Mouse (Mus musculus) limb, embryonic 12.5 days (tissue): ENCODE results near the gene Fam69b. TPM values are rescaled to one million over a fixed set of nuclear protein-coding genes. Genes with fewer than 3 reads are reported as not detected.

Source experiments
- ATAC-seq: fragments of 200-750 bp; cut with Nextera tagmentation; 2 replicates; pipeline ENCODE4 v1.8.0; 2017; ENCODE audit warnings: low read depth, moderate TSS enrichment; ENCODE audit not compliant: insufficient number of reproducible peaks, insufficient read depth, low FRiP score, low TSS enrichment
- H3K27ac ChIP-seq: fragments of 300-500 bp; sonication (generic); 2 replicates; pipeline ENCODE4 v1.5.1; 2016; ENCODE audit warnings: mild to moderate bottlenecking, moderate library complexity
- H3K27me3 ChIP-seq: fragments of 300-500 bp; sonication (generic); 2 replicates; pipeline ENCODE4 v1.6.1; 2016; ENCODE audit warnings: mild to moderate bottlenecking, moderate library complexity
- H3K36me3 ChIP-seq: fragments of 300-500 bp; sonication (generic); 2 replicates; pipeline ENCODE4 v1.6.1; 2016; ENCODE audit warnings: mild to moderate bottlenecking, moderate library complexity
- H3K4me1 ChIP-seq: fragments of 300-500 bp; sonication (generic); replicated peaks from 2 replicates; pipeline ENCODE4 v1.6.1; 2016
- H3K4me2 ChIP-seq: fragments of 300-500 bp; sonication (generic); 2 replicates; pipeline ENCODE4 v1.6.1; 2016; ENCODE audit warnings: mild to moderate bottlenecking, moderate library complexity
- H3K4me3 ChIP-seq: fragments of 300-500 bp; sonication (generic); replicated peaks from 2 replicates; pipeline ENCODE4 v1.5.1; 2016; ENCODE audit warnings: mild to moderate bottlenecking
- H3K9ac ChIP-seq: fragments of 300-500 bp; sonication (generic); replicated peaks from 2 replicates; pipeline ENCODE4 v1.6.1; 2016; ENCODE audit warnings: mild to moderate bottlenecking, moderate library complexity
- H3K9me3 ChIP-seq: fragments of 300-500 bp; sonication (generic); 2 replicates; pipeline ENCODE4 v1.6.1; 2016; ENCODE audit warnings: mild to moderate bottlenecking, moderate library complexity
- WGBS: fragments of 180-500 bp; shearing (Covaris S2); methylation state at CpG from one replicate; pipeline ENCODE4 v1.1.7; 2016; 5-methylcytosine and 5-hydroxymethylcytosine counted together
- polyA plus RNA-seq: library from polyadenylated mRNA; unstranded; fragments of >200 nt; fragmentation: Nextera tagmentation; extraction: Ambion mirVana; gene quantifications from 2 replicates; pipeline ENCODE4 v1.2.1, GENCODE M21; 2016

The Fam69b gene
- polyA plus RNA-seq, 1 experiment from 2014 or later = 66.3 TPM

DNA sequence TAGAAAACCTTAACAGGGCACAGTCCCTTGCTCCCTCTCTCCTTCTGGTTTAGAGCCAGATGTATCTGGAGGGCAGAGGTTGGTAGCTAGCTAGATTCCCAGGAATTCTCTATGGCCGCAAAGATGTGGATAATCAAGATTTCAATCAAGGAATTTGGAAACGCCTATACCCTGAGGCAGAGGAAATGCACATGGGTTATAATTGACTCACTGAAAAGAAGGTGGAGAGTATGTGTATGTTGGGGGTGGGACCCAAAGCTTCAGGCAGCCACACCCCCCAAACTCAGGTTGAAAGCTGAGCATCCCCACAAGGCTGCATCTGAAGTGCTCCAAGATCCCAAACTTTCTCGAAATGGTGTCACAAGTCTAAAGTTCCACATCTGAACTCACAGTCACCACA is 29.8 kb upstream of the Fam69b start:
- peaks cover 23% of the 10 kb centered on the region for H3K36me3 ChIP-seq
- H3K27me3 ChIP-seq = peaks cover 12% of the 10 kb centered on the region
- peaks cover 2% of the 10 kb centered on the region for H3K4me1 ChIP-seq
- H3K27ac ChIP-seq = no peak overlapping the region
- H3K9me3 ChIP-seq = no peaks in the 10 kb centered on the region
- WGBS = 81% methylated on average over 3 of the region's 3 CpGs
- no peak overlapping the region for H3K9ac ChIP-seq
- no peak overlapping the region for H3K4me2 ChIP-seq
- no peak overlapping the region for H3K4me3 ChIP-seq
- no peak for ATAC-seq

DNA sequence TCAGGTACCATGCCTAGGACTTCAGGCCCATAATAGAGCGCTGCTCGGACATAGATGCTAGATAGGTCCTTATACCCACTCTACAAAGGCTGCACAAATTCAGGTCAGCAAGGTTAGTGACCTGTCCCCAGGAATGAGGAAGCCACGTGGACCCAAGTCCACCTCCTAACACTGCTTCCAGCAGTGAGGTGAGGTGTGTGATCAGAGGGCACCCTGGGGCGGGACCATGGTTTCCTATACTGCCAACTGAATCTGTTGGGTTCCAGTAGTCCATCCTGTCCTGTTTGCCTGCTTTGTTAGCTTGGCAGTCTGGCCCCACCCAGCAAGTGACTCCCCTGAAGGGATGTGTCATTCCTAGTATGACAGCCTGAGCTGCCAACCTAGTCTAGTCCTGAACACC is 28.3 kb upstream of the Fam69b start:
- peaks cover 10% of the 10 kb centered on the region for H3K4me1 ChIP-seq
- no peak overlapping the region for H3K9ac ChIP-seq
- H3K36me3 ChIP-seq = peaks cover 10% of the 10 kb centered on the region; the same call in 1 of the 2 replicates
- H3K9me3 ChIP-seq = no peaks in the 10 kb centered on the region
- H3K4me2 ChIP-seq = no peak overlapping the region
- peaks cover 12% of the 10 kb centered on the region for H3K27me3 ChIP-seq
- H3K4me3 ChIP-seq = no peak overlapping the region
- no peak overlapping the region for H3K27ac ChIP-seq
- WGBS = 91% methylated on average over 4 of the region's 4 CpGs
- no peak for ATAC-seq

DNA sequence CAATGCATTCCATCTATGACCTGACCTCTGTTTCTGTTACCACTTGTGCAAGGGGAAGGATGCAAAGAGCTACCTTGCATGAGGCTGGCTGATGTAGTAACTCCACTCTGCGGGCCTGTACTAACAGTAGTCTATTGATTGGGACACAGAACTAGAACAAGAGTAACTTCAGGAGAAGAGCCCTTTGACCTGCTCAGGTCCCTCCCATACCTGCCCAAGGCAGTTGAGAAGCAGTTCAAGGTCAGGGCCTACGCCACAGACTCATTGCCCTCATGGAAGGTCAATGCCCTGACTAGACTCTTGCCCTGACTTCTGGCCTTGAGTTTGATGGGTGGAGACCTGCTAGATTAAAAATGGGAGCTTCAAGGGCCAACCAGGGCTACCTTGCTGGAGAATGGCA is 27.6 kb upstream of the Fam69b start:
- Histone ChIP-seq H3K36me3 (peaks cover 3% of the 10 kb centered on the region; the same call in 1 of the 2 replicates), H3K27ac (no peak overlapping the region), H3K27me3 (peaks cover 16% of the 10 kb centered on the region), H3K9me3 (no peaks in the 10 kb centered on the region), H3K4me3 (no peak overlapping the region), H3K4me1 (peaks cover 10% of the 10 kb centered on the region), H3K4me2 (no peak overlapping the region), H3K9ac (no peak overlapping the region)
- WGBS = 97% methylated on average over 2 of the region's 2 CpGs
- no peak for ATAC-seq

DNA sequence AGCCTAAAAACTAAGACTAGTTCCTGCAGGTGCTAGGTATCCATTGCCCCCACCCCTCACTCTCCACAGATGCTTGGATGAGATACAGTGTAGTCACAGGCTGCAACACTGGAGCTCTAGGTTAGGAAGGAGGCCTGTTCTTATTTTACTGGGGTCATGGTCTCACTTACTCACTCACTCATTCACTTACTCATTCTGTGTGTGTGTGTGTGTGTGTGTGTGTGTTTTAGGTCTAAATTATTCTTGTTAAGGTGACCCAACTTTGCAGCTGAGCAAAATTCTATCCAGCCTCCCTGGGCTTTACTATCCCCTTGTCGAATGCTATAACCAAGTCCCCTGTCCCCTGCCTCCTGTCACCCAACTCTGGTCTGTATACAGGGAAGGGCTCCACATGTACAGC is 26.7 kb upstream of the Fam69b start:
- no peaks in the 10 kb centered on the region for H3K36me3 ChIP-seq
- H3K9me3 ChIP-seq = no peaks in the 10 kb centered on the region
- no peak overlapping the region for H3K4me3 ChIP-seq
- ATAC-seq = no peak
- 95% methylated on average over 1 of the region's 1 CpGs for WGBS
- H3K4me2 ChIP-seq = no peak overlapping the region
- H3K9ac ChIP-seq = no peak overlapping the region
- H3K27ac ChIP-seq = no peak overlapping the region
- H3K27me3 ChIP-seq = peaks cover 23% of the 10 kb centered on the region
- H3K4me1 ChIP-seq = peaks cover 10% of the 10 kb centered on the region

DNA sequence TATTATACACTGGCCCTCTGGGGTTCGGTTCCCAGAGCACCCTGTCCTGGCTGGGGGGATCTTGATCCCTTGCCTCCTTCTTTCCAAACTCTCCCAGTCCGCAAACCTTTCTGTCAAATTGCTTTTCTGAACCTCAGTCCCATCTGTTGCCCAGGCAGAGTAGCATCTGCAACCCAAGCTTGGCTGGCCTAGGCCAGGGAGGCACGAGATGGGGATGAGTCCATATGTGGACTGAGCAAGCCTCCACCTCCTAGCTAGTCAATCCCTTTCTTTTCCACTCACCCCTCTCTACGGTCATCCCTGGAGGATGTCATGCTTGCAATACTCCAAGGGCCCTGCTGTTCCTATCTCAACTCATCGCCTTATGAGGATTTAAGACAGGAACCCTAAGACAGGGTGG is 25.6 kb upstream of the Fam69b start:
- WGBS = 88% methylated on average over 5 of the region's 5 CpGs
- peak overlapping the region; percentile 82 for H3K4me2 ChIP-seq
- no peaks in the 10 kb centered on the region for H3K36me3 ChIP-seq
- peaks cover 32% of the 10 kb centered on the region for H3K27me3 ChIP-seq
- H3K27ac ChIP-seq = no peak overlapping the region
- H3K9me3 ChIP-seq = no peaks in the 10 kb centered on the region
- peaks cover 14% of the 10 kb centered on the region for H3K4me1 ChIP-seq
- ATAC-seq = no peak
- H3K9ac ChIP-seq = peak overlapping the region; percentile 84; the same call in 1 of the 2 replicates
- H3K4me3 ChIP-seq = peak overlapping the region; percentile 66; the same call in 1 of the 2 replicates

DNA sequence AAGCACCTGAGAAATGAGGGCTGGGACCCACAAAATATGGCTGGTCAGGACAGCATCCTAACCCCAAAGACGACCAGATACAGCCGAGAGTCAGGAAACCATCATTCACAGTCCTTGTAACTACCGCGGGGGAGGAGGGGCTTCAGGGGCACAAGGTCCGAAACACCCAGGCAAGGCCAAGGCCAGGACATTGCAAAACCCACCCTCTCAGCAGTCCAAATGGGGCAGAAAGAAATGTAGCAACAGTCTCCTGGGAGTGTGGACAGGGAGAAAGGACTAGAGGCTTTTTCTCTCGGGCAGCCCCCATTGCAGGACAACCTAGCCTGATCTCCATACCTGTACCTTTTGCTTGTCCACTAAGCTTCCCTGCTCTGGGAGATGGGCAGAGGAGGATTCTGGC is 25.1 kb upstream of the Fam69b start:
- 17% methylated on average over 6 of the region's 6 CpGs for WGBS
- no peak for ATAC-seq
- peak overlapping the region; percentile 73; the same call in 1 of the 2 replicates for H3K27ac ChIP-seq

DNA sequence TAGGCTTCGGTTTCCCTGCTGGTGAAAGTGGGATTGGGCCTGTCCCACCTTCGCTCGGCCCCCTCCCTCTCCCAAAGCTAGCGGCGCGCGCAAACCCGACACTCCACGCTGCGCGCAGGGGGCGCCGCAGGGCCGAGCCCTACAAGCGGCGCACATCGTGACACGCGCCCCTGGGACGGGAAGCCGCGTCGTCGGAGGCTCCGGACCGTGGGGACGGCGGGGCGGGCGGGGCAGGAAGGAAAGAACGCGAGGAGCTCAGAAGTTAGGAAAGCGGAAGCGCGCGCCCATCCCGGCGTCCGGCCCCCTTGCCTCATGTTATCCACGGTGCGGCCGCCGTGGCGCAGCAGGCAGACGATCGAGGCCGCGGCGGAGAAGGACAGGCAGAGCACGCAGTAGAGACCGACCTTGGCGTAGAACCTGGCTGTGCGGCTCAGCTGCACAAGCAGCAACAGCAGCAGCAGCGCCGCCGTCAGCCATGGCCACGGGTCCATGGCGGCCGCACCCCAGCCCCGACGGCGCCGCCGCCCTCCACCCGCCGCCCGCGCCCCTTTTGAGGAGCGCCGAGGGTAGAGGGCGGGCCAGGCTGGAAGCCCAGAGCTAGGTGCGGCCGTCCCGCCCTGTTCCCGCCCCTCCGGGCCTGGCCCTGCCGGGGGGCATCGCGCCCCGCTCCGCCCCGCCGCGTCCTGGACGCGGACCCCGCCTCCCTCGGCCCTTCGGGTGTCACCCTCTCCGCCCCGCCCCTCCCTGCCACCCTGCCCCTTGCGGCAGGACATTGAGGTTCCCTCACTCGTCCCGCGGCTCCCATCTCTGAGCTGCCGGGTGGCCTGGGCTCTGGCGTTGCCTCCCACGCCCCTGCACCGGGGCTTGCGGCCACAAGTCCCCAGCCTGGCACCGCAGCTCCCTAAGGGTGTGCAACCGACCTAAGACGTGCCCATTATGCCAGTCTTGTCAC is 24.3 kb upstream of the Fam69b start, which contains the start of gene Agpat2:
Agpat2 (minus strand) TSS at position 698 of the 952 bp plus-strand sequence.
- peak within 1 kb of the TSS; percentile 84 for H3K9ac ChIP-seq
- no peaks in the 10 kb centered on the region for H3K36me3 ChIP-seq
- peak within 1 kb of the TSS; percentile 66 for H3K4me3 ChIP-seq
- H3K4me1 ChIP-seq = peaks cover 14% of the 10 kb centered on the region
- peak; percentile 70 for ATAC-seq
- no peaks in the 10 kb centered on the region for H3K9me3 ChIP-seq
- H3K27ac ChIP-seq = peak within 1 kb of the TSS; percentile 73
- H3K27me3 ChIP-seq = peaks cover 34% of the 10 kb centered on the region
- peak within 1 kb of the TSS; percentile 82 for H3K4me2 ChIP-seq
- WGBS = under 1% methylated on average over 97 of the region's 103 CpGs

More for the DNA sequence above, 25.1 kb upstream of the Fam69b start:
- H3K36me3 ChIP-seq = no peaks in the 10 kb centered on the region
- H3K4me2 ChIP-seq = peak overlapping the region; percentile 82
- no peaks in the 10 kb centered on the region for H3K9me3 ChIP-seq
- H3K4me1 ChIP-seq = peaks cover 14% of the 10 kb centered on the region
- peak overlapping the region; percentile 84 for H3K9ac ChIP-seq
- H3K4me3 ChIP-seq = peak overlapping the region; percentile 66
- peaks cover 34% of the 10 kb centered on the region for H3K27me3 ChIP-seq

DNA sequence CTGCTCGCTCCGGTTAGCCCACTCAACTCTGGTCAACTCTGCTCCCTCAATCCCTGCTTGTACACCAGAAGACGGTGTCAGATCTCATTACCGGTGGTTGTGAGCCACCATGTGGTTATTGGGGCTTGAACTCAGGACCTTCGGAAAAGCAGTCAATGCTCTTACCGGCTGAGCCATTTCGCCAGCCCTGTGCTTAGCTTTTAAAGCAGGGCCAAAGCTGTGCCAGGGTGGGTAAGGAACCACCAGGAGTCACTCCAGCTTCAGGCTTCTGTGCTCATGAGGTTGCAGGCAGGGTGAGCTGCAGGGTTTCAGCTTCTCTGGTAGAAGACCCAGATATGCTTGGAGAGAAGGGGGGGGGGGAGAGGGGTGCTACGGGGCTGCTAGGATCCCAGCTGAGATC is 22.9 kb upstream of the Fam69b start:
- Histone ChIP-seq H3K4me2 (no peak overlapping the region), H3K36me3 (no peaks in the 10 kb centered on the region), H3K4me1 (peaks cover 14% of the 10 kb centered on the region), H3K4me3 (no peak overlapping the region), H3K27ac (no peak overlapping the region), H3K9ac (no peak overlapping the region), H3K27me3 (peaks cover 34% of the 10 kb centered on the region), H3K9me3 (no peaks in the 10 kb centered on the region)
- WGBS = 77% methylated on average over 8 of the region's 8 CpGs
- no peak for ATAC-seq

DNA sequence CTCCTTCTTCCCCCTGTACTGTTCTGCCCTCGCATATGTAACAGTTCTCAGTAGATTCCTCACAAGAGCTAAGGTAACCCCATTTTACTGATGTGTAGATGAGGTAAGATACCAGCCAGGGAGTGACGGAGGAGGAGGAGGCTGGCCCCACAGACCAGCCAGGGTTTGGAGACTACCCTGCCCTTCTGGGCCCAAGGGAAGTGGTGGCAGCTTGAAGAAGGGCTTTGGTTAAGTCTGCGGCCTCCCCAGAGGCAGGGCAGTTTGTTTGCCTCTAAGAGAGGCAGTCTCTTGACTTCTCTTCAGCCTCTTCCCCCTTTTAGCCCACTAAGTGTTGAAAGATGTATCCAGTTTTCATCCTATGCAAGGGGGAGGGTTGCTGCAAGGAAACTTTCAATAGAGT is 21.7 kb upstream of the Fam69b start:
- Histone ChIP-seq H3K27ac (no peak overlapping the region), H3K4me3 (no peak overlapping the region), H3K9me3 (no peaks in the 10 kb centered on the region), H3K4me1 (peaks cover 14% of the 10 kb centered on the region), H3K9ac (no peak overlapping the region; the same call in 1 of the 2 replicates), H3K27me3 (peaks cover 34% of the 10 kb centered on the region), H3K4me2 (no peak overlapping the region), H3K36me3 (no peaks in the 10 kb centered on the region)
- WGBS = 85% methylated on average over 3 of the region's 3 CpGs
- no peak for ATAC-seq

DNA sequence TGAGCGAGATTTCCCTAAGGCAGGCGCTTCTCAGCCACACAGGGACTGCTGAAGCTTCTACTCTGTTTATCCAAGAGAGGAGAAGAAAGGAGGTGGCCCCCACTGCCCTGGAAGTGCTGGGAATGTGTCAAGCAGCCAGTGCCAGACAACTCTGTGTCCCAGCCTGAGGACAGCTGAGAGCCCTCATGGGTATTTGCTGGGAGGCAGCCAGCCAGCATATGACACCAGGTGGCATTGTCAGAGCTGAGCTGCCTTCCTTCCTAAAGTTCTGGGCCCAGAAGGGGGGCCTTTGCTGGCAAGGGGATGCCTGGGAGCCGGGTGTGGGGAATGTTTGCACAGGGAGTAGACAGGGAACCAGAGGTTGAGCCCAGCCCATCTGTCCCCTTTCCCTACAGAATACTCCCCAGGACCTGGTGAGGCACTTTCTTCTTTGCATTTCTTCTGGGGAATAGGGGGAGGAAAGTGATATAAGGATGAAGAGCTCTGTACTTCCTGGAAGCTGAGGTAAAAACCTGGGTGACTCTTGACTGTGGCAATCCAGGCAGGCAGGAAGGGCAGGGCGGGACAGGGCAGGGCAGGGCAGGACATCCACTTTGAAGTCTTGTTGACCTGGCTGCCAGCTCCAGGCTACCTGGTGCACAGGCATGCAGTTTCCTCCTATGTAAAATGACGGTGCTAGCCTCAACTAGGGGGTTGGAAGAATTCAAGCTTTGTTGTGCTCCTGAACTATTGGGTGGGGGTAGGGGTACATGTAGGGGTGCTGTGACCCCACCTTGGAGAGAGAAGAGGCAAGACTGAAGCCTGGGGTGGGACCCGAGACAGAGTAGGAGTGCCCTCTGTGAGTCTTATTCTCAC is 21.0 kb upstream of the Fam69b start:
- no peak for ATAC-seq
- Histone ChIP-seq H3K4me1 (peaks cover 14% of the 10 kb centered on the region), H3K27ac (no peak overlapping the region), H3K9me3 (no peaks in the 10 kb centered on the region), H3K36me3 (no peaks in the 10 kb centered on the region), H3K4me2 (no peak overlapping the region), H3K27me3 (peaks cover 30% of the 10 kb centered on the region), H3K9ac (no peak overlapping the region; the same call in 1 of the 2 replicates), H3K4me3 (no peak overlapping the region)
- WGBS = 40% methylated on average over 6 of the region's 6 CpGs

DNA sequence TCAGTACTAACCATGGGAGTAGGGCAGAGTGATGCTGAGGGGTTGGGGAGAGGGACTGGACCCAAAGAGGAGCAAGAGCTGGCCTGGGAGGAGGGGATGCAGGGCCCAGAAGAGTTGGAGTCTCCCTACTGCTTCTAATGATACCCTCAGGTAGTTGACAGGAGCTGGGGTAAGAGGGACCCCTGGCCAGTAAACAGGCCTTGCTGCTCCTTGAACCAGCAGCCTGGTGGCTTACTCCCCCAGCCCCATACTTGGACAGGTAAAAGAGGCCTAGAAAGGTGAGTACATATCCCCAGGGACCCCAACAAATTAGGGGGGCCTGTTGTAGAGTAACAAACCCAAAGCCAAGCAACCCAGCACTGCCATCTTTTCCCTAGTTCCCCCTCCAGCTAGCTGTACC is 19.5 kb upstream of the Fam69b start:
- Histone ChIP-seq H3K36me3 (no peaks in the 10 kb centered on the region), H3K4me3 (no peak overlapping the region), H3K27me3 (peaks cover 21% of the 10 kb centered on the region), H3K27ac (no peak overlapping the region), H3K9ac (no peak overlapping the region), H3K4me2 (no peak overlapping the region), H3K4me1 (0 out of 2 replicates have a peak, but pooled peaks cover 9% of the 10 kb centered on the region), H3K9me3 (no peaks in the 10 kb centered on the region)
- no peak for ATAC-seq
